Mouse (Mus musculus) WW6 (cell line): ENCODE data around the gene Tuba3a.

Source experiments
- DNase-seq: peaks from one replicate; pipeline ENCODE4 v3.0.0-alpha.2; 2013; ENCODE audit warnings: low read depth, low spot score

Gene Tuba3a

GRCm38 (mm10) chr6:125285890-125286289, at the start of gene Tuba3a:
Gene Tuba3a, minus strand, starts transcription at chr6:125286042.
- no peak for DNase-seq

- DNase-seq: no peak
These were observed 48.5 kb upstream of the Tuba3a start for GRCm38 (mm10) chr6:125334356-125334755.

GRCm38 (mm10) chr6:125333112-125333899, 47.5 kb upstream of the Tuba3a start:
- no peak for DNase-seq

GRCm38 (mm10) chr6:125330626-125331326, 44.9 kb upstream of the Tuba3a start:
- no peak for DNase-seq

- DNase-seq: no peak
These were observed 42.4 kb upstream of the Tuba3a start for GRCm38 (mm10) chr6:125328243-125328642.

GRCm38 (mm10) chr6:125325337-125325736, 39.5 kb upstream of the Tuba3a start:
- DNase-seq: no peak

GRCm38 (mm10) chr6:125323547-125323946, 37.7 kb upstream of the Tuba3a start:
- DNase-seq: no peak

GRCm38 (mm10) chr6:125322794-125323193, 37.0 kb upstream of the Tuba3a start:
- no peak for DNase-seq

GRCm38 (mm10) chr6:125321114-125321855, 35.4 kb upstream of the Tuba3a start:
- DNase-seq: no peak

- DNase-seq: no peak
These were observed 34.5 kb upstream of the Tuba3a start, which contains the start of gene Scnn1a for GRCm38 (mm10) chr6:125320323-125320722. Gene Scnn1a, plus strand, starts transcription at chr6:125320659.

GRCm38 (mm10) chr6:125319919-125320296, 34.1 kb upstream of the Tuba3a start:
- DNase-seq: no peak

GRCm38 (mm10) chr6:125318981-125319918, 33.4 kb upstream of the Tuba3a start:
- DNase-seq: no peak

- no peak for DNase-seq
These were observed 31.2 kb upstream of the Tuba3a start for GRCm38 (mm10) chr6:125317077-125317476.

- no peak for DNase-seq
These were observed 28.9 kb upstream of the Tuba3a start for GRCm38 (mm10) chr6:125314746-125315145.

- DNase-seq: no peak
These were observed 28.4 kb upstream of the Tuba3a start for GRCm38 (mm10) chr6:125314231-125314563.

- no peak for DNase-seq
These were observed 27.8 kb upstream of the Tuba3a start, which contains the start of gene Ltbr for GRCm38 (mm10) chr6:125313546-125314230. Gene Ltbr, minus strand, starts transcription at chr6:125313885.

- no peak for DNase-seq
These were observed 26.9 kb upstream of the Tuba3a start for GRCm38 (mm10) chr6:125312581-125313355.

- no peak for DNase-seq
These were observed 26.3 kb upstream of the Tuba3a start for GRCm38 (mm10) chr6:125312171-125312570.

- DNase-seq: no peak
These were observed 23.6 kb upstream of the Tuba3a start for GRCm38 (mm10) chr6:125309406-125309805.

- DNase-seq: no peak
These were observed 23.1 kb upstream of the Tuba3a start for GRCm38 (mm10) chr6:125308921-125309320.
